Mouse (Mus musculus): ENCODE results near the gene Syt14. TPM values are rescaled to one million over a fixed set of nuclear protein-coding genes. Genes with fewer than 3 reads are reported as not detected.

Syt14 gene
- polyA plus RNA-seq, 1 experiment from 2014 or later: 10.9 TPM

DNA sequence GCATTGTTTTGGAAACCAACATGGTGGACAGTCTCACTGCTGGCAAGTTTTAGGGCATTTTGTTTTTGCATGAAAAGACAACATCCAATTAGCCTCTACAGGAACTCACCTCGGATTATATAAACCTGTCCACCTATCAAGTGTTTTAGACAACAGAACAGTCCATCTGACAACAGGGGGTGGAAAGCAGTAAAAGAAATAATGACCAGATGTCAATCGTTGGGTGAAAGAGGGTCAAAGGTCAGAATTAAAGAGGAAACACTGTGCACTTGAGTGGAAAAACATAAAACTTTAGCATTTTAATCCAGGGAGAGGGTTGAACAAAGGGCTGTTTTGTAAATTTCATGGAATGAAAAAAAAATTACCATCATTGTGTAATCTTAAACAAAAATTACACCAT is 136.8 kb downstream of the Syt14 start:
- DNase-seq: no peak
- Histone ChIP-seq H3K27ac (replicated peaks; ENCODE audit: low read depth, low read length) (no peak overlapping the region), H3K9ac (replicated peaks; ENCODE audit: low read length) (no peak overlapping the region), H3K9me3 (ENCODE audit: control insufficient read depth, low read length) (no peaks in the 10 kb centered on the region), H3K4me2 (ENCODE audit: low read length) (no peak overlapping the region), H3K27me3 (ENCODE audit: control insufficient read depth, insufficient read depth, low read length) (no peaks in the 10 kb centered on the region), H3K4me1 (ENCODE audit: control insufficient read depth, insufficient read depth, low read length) (no peaks in the 10 kb centered on the region), H3K36me3 (ENCODE audit: control insufficient read depth, insufficient read depth, low read length) (0 out of 2 replicates have a peak, but pooled peaks cover 9% of the 10 kb centered on the region), H3K4me3 (replicated peaks; ENCODE audit: low read depth, low read length) (no peak overlapping the region)
- no peak for ATAC-seq (ENCODE audit: low FRiP score, low TSS enrichment)
- 8% methylated on average over 2 of the region's 2 CpGs for WGBS

DNA sequence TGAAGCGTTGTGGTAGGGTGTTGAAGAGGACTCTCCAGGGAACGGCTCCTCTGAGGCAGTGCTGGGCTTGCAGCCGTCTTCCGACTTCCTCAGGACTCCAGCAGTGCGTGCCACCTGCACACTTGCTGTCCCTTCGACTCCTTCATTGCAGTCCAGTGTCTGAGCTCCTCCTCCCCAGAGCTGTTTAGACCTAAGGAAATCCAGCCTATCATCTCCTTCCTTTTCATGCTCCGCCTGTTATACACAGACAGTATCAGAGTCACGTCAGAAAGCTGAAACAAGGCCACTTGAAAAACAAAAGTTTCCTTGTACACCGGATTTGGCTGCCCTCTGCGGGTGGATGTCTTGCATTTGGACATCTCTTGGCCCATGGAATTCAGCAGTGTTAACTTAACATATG is 138.4 kb downstream of the Syt14 start:
- Histone ChIP-seq H3K9ac (replicated peaks; ENCODE audit: low read length) (no peak overlapping the region), H3K9me3 (ENCODE audit: control insufficient read depth, low read length) (no peaks in the 10 kb centered on the region), H3K36me3 (ENCODE audit: control insufficient read depth, insufficient read depth, low read length) (0 out of 2 replicates have a peak, but pooled peaks cover 9% of the 10 kb centered on the region), H3K4me3 (replicated peaks; ENCODE audit: low read depth, low read length) (no peak overlapping the region), H3K4me1 (ENCODE audit: control insufficient read depth, insufficient read depth, low read length) (no peaks in the 10 kb centered on the region), H3K4me2 (ENCODE audit: low read length) (no peak overlapping the region), H3K27me3 (ENCODE audit: control insufficient read depth, insufficient read depth, low read length) (no peaks in the 10 kb centered on the region), H3K27ac (replicated peaks; ENCODE audit: low read depth, low read length) (no peak overlapping the region)
- 68% methylated on average over 10 of the region's 10 CpGs for WGBS
- no peak for ATAC-seq (ENCODE audit: low FRiP score, low TSS enrichment)
- peak; percentile 17 for DNase-seq

DNA sequence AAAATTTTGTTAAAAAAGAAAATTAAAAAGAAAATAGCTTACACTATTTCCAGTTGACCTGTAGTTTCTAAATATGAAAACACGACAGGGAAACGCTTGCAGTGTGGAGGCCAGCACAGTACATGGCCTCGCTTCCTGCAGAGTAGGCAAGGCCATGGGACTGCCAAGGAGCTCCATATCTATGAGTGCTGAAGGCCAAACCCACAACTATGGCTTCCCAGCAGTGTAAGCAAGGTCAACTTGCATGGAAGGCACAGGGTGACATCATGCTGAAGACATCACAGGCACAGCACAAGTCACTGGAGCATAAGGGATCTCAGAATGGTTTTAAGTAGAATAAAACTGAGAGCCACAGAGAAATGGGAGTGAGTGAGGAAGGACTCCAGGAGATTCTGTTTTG is 139.5 kb downstream of the Syt14 start:
- no peak for DNase-seq
- 0 out of 2 replicates have a peak, but pooled peaks cover 9% of the 10 kb centered on the region for H3K36me3 ChIP-seq (ENCODE audit: control insufficient read depth, insufficient read depth, low read length)
- no peaks in the 10 kb centered on the region for H3K9me3 ChIP-seq (ENCODE audit: control insufficient read depth, low read length)
- no peaks in the 10 kb centered on the region for H3K27me3 ChIP-seq (ENCODE audit: control insufficient read depth, insufficient read depth, low read length)
- H3K4me3 ChIP-seq (replicated peaks; ENCODE audit: low read depth, low read length): no peak overlapping the region
- ATAC-seq (ENCODE audit: low FRiP score, low TSS enrichment): no peak
- no peak overlapping the region for H3K27ac ChIP-seq (replicated peaks; ENCODE audit: low read depth, low read length)
- WGBS: 93% methylated on average over 3 of the region's 3 CpGs
- no peak overlapping the region for H3K9ac ChIP-seq (replicated peaks; ENCODE audit: low read length)
- H3K4me1 ChIP-seq (ENCODE audit: control insufficient read depth, insufficient read depth, low read length): no peaks in the 10 kb centered on the region
- no peak overlapping the region for H3K4me2 ChIP-seq (ENCODE audit: low read length)

DNA sequence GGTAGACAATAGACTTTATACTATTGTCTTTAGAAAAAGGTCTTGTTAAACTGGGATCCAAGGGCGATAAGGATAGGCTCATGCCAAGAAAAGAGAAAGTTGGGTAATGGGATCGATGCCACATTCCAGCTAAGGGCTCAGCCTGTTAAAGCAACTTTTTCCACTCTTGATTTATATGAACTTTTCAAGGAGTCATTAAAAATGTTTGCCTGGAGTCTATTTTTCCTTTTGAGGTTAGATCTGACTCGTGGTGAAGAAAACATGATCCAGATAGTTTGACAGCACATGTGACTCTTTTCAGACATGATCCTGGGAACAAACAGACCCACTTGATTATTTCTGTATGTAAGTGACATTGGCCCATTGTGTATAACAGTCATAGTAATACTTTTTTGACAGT is 144.9 kb downstream of the Syt14 start:
- ATAC-seq (ENCODE audit: low FRiP score, low TSS enrichment) (no peak), DNase-seq (no peak)
- Histone ChIP-seq H3K27ac (replicated peaks; ENCODE audit: low read depth, low read length) (no peak overlapping the region), H3K9me3 (ENCODE audit: control insufficient read depth, low read length) (no peaks in the 10 kb centered on the region), H3K4me3 (replicated peaks; ENCODE audit: low read depth, low read length) (no peak overlapping the region), H3K4me2 (ENCODE audit: low read length) (no peak overlapping the region), H3K36me3 (ENCODE audit: control insufficient read depth, insufficient read depth, low read length) (0 out of 2 replicates have a peak, but pooled peaks cover 5% of the 10 kb centered on the region), H3K4me1 (ENCODE audit: control insufficient read depth, insufficient read depth, low read length) (no peaks in the 10 kb centered on the region), H3K9ac (replicated peaks; ENCODE audit: low read length) (no peak overlapping the region), H3K27me3 (ENCODE audit: control insufficient read depth, insufficient read depth, low read length) (no peaks in the 10 kb centered on the region)
- WGBS: 88% methylated on average over 3 of the region's 3 CpGs

DNA sequence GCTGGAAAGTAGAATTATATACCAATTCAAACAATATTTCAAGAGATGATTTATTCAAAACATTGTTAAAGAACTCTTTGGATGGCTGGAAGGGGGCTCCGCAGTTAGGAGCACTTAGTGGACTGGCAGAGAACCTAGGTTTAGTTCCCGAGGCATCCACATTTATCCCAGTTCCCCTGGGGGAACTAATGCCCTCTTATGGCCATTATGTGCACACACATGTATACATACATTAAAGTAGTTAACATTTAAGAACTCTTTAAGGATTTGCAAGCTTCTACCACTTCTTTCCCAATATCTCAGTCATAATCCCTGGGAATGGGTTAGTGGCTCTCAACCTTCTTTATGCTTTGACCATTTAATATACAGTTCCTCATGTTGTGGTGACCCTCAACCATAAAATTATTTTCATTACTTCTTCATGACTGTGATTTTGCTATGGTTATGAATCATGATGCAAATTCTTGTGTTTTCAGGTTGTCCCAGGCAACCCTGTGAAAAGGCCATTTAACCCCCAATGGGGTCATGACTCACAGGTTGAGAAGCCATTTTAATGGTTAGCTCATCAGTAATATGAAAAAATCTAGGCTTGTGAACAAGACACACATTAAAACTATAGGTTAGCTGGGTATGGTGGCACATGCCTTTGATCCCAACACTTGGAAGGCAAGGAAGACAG is 152.8 kb downstream of the Syt14 start:
- Histone ChIP-seq H3K27me3 (ENCODE audit: control insufficient read depth, insufficient read depth, low read length) (no peaks in the 10 kb centered on the region), H3K9me3 (ENCODE audit: control insufficient read depth, low read length) (no peaks in the 10 kb centered on the region), H3K36me3 (ENCODE audit: control insufficient read depth, insufficient read depth, low read length) (no peaks in the 10 kb centered on the region), H3K27ac (replicated peaks; ENCODE audit: low read depth, low read length) (no peak overlapping the region), H3K9ac (replicated peaks; ENCODE audit: low read length) (no peak overlapping the region), H3K4me3 (replicated peaks; ENCODE audit: low read depth, low read length) (no peak overlapping the region), H3K4me1 (ENCODE audit: control insufficient read depth, insufficient read depth, low read length) (no peaks in the 10 kb centered on the region), H3K4me2 (ENCODE audit: low read length) (no peak overlapping the region)
- ATAC-seq (ENCODE audit: low FRiP score, low TSS enrichment) (no peak), DNase-seq (peak; percentile 25)
- WGBS: 69% methylated on average over 2 of the region's 2 CpGs

DNA sequence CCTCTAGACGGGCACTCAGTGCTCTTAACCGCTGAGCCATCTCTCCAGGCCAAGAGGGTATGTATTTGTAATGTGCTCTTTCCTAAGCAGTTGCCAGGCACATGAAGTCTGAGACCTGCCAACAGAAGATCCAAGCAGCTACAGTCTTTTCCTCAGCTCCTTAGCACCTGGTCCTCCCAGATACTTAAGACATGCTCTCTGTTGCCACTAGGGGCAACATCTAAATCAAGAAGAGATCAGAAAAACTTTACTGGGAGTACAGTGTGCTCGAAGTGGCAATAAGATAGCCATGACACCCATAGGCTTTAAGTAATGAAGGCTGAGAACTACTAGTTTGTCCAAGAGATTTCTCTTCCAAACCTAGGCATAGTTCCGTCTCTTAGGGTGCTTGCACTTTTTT is 155.4 kb downstream of the Syt14 start:
- H3K36me3 ChIP-seq (ENCODE audit: control insufficient read depth, insufficient read depth, low read length): no peaks in the 10 kb centered on the region
- H3K4me1 ChIP-seq (ENCODE audit: control insufficient read depth, insufficient read depth, low read length): no peaks in the 10 kb centered on the region
- no peak for ATAC-seq (ENCODE audit: low FRiP score, low TSS enrichment)
- H3K9ac ChIP-seq (replicated peaks; ENCODE audit: low read length): no peak overlapping the region
- no peak for DNase-seq
- H3K27ac ChIP-seq (replicated peaks; ENCODE audit: low read depth, low read length): no peak overlapping the region
- no peaks in the 10 kb centered on the region for H3K27me3 ChIP-seq (ENCODE audit: control insufficient read depth, insufficient read depth, low read length)
- WGBS: 88% methylated on average over 4 of the region's 4 CpGs
- H3K4me2 ChIP-seq (ENCODE audit: low read length): no peak overlapping the region
- H3K9me3 ChIP-seq (ENCODE audit: control insufficient read depth, low read length): no peaks in the 10 kb centered on the region
- no peak overlapping the region for H3K4me3 ChIP-seq (replicated peaks; ENCODE audit: low read depth, low read length)

DNA sequence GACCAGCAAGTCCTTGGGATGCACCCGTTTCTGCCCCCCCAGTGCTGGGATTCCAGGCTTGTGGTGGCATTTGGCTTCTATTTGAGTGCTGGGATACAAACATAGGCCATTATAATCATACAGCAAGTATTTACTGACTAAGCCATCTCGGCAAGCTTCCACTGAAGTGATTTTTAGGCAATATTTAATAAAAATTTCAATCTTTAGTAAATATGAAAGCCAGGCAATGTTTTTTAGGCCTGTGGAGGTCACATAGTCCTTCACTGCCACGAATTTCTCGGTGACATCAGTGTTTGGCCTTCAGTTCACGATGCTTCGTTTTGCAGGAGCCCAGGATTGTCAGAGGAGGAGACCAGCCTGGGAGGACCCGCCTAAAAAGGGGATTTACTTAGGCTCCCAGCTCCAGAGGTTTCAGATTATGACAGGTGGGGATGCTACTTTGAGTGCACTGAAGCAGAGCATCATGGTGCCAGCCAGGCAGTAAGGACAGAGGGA is 156.4 kb downstream of the Syt14 start:
- WGBS: 92% methylated on average over 7 of the region's 7 CpGs
- ATAC-seq (ENCODE audit: low FRiP score, low TSS enrichment): no peak

DNA sequence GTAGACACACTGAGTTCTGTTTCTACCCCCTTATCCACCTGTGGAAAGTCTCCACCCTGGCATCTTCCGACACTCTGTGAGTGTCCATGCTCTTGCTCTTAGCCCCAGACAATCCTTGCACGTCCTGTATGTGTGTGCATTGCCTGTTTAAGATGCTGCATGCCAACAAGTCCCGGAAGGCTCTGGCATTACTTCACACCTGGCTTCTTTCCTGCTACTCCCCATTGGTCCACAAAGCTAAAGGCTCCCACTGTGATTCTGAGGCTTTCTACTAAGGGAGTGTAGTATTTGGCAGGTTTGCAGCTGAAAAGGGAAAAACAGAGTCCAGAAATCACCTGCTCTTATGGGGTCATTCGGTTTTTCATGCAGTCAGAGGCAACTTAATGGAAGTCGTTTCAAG is 162.7 kb downstream of the Syt14 start:
- ATAC-seq (ENCODE audit: low FRiP score, low TSS enrichment): no peak
- WGBS: 71% methylated on average over 5 of the region's 5 CpGs

More for the DNA sequence above, 156.4 kb downstream of the Syt14 start:
- Histone ChIP-seq H3K36me3 (ENCODE audit: control insufficient read depth, insufficient read depth, low read length) (no peaks in the 10 kb centered on the region), H3K27me3 (ENCODE audit: control insufficient read depth, insufficient read depth, low read length) (no peaks in the 10 kb centered on the region), H3K27ac (replicated peaks; ENCODE audit: low read depth, low read length) (no peak overlapping the region), H3K4me2 (ENCODE audit: low read length) (no peak overlapping the region), H3K4me1 (ENCODE audit: control insufficient read depth, insufficient read depth, low read length) (no peaks in the 10 kb centered on the region), H3K9me3 (ENCODE audit: control insufficient read depth, low read length) (no peaks in the 10 kb centered on the region), H3K4me3 (replicated peaks; ENCODE audit: low read depth, low read length) (no peak overlapping the region), H3K9ac (replicated peaks; ENCODE audit: low read length) (no peak overlapping the region)
- DNase-seq: no peak

DNA sequence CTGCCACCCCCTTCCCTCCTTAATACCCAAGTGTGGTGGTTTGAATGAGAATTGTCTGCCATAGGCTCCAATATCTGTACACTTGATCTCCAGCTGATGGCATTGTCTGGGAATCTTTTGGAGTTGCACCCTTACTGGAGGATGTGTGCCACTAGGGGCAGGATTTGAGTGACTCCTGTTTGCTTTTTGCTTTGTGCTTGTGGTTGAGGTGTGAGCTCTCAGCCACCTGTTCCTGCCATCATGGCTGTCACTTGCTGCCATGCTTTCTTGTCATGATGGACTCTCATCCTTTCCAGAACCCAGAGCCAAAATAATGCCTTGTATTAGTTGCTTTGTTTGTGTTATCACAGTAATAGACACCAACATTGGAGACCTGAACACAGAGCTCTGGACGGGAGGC is 165.8 kb downstream of the Syt14 start:
- Histone ChIP-seq H3K9me3 (ENCODE audit: control insufficient read depth, low read length) (no peaks in the 10 kb centered on the region), H3K4me2 (ENCODE audit: low read length) (no peak overlapping the region), H3K27me3 (ENCODE audit: control insufficient read depth, insufficient read depth, low read length) (no peaks in the 10 kb centered on the region), H3K4me1 (ENCODE audit: control insufficient read depth, insufficient read depth, low read length) (no peaks in the 10 kb centered on the region), H3K36me3 (ENCODE audit: control insufficient read depth, insufficient read depth, low read length) (no peaks in the 10 kb centered on the region), H3K27ac (replicated peaks; ENCODE audit: low read depth, low read length) (no peak overlapping the region), H3K9ac (replicated peaks; ENCODE audit: low read length) (no peak overlapping the region), H3K4me3 (replicated peaks; ENCODE audit: low read depth, low read length) (no peak overlapping the region)
- DNase-seq (no peak), ATAC-seq (ENCODE audit: low FRiP score, low TSS enrichment) (no peak)
- 90% methylated on average over 1 of the region's 1 CpGs for WGBS

More for the DNA sequence above, 162.7 kb downstream of the Syt14 start:
- Histone ChIP-seq H3K4me3 (replicated peaks; ENCODE audit: low read depth, low read length) (no peak overlapping the region), H3K36me3 (ENCODE audit: control insufficient read depth, insufficient read depth, low read length) (no peaks in the 10 kb centered on the region), H3K4me1 (ENCODE audit: control insufficient read depth, insufficient read depth, low read length) (no peaks in the 10 kb centered on the region), H3K9ac (replicated peaks; ENCODE audit: low read length) (no peak overlapping the region), H3K9me3 (ENCODE audit: control insufficient read depth, low read length) (no peaks in the 10 kb centered on the region), H3K4me2 (ENCODE audit: low read length) (no peak overlapping the region), H3K27me3 (ENCODE audit: control insufficient read depth, insufficient read depth, low read length) (no peaks in the 10 kb centered on the region), H3K27ac (replicated peaks; ENCODE audit: low read depth, low read length) (no peak overlapping the region)
- DNase-seq: no peak

Data from midbrain, embryonic 14.5 days (tissue).